Mouse (Mus musculus) embryo, embryonic 10.5 days (tissue): ENCODE measurements around the gene Tnfsf9.

ENCODE experiments used
- DNase-seq: peaks from one replicate; pipeline ENCODE4 v3.0.0-alpha.2; 2015; ENCODE audit warnings: low spot score

Tnfsf9 gene

GRCm38 (mm10) chr17:57134693-57135092 lies 29.6 kb downstream of the Tnfsf9 start:
- DNase-seq, result no peak

- DNase-seq, result no peak
Observed at GRCm38 (mm10) chr17:57135635-57136034, 30.5 kb downstream of the Tnfsf9 start.

DNA sequence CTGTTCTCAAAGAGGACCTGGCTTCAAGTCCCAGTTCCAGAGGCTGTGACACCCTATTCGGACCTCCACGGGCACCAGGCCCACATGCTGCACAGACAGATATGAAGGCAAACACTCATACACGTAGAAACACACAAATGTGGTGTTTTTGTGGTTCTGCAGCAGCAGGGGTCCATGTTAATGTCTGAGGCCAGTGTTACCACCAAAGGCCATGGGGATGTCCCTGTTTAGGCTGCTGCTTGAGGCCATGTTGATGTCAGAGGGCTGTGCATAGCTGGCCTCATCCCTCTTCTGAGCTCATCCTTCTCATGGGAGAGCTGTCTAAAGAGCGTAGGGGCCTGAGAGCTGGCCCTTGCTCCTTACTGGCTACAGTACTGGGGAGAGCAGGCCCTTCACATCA lies 33.6 kb downstream of the Tnfsf9 start:
- no peak for DNase-seq

- DNase-seq, result no peak
Observed at GRCm38 (mm10) chr17:57139708-57140107, 34.6 kb downstream of the Tnfsf9 start.

DNA sequence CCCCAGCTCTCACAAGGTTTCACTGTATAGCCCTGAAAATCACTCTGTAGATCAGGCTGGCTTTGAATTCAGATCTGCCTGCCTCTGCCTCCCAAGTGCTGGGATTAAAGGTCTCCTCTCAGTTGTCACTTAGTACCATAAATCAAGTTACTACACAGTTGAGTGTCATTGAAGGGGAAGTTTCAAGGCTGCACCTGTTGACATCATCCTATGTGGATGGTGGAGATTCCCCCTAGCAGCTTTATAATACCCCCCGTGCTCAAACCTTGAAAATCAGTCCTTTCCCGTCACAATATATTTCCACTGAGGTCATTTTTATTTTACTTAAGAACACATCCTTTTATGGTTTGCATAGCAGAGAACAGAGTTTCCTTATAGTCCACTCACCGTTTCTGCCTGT lies 38.6 kb downstream of the Tnfsf9 start:
- DNase-seq, result no peak

- DNase-seq, result no peak
Observed at GRCm38 (mm10) chr17:57145115-57145514, 40.0 kb downstream of the Tnfsf9 start.

DNA sequence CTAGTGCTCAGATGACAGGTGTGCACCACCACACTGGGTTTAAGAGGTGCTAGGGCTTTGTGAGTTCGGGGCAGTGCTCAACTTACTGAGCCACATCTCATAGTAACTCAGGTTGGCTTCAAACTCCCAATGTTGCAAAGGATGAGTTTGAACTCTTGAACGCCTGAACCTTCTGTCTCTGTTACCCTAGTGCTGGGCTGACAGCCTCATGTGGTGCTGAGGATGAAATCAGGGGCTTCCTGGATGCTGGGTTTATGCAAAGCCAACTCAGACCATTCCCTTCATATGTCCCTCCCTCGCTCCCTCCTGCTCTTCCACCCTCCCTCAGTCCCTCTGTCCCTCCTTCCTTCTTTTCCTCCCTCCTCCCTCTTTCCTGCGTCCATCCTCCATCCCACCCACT lies 43.2 kb downstream of the Tnfsf9 start:
- DNase-seq, result no peak

GRCm38 (mm10) chr17:57148994-57149803 lies 44.1 kb downstream of the Tnfsf9 start, which contains the start of gene Cd70:
TSS of gene Cd70 (minus strand) at chr17:57149777.
- peak; percentile 28 for DNase-seq

DNA sequence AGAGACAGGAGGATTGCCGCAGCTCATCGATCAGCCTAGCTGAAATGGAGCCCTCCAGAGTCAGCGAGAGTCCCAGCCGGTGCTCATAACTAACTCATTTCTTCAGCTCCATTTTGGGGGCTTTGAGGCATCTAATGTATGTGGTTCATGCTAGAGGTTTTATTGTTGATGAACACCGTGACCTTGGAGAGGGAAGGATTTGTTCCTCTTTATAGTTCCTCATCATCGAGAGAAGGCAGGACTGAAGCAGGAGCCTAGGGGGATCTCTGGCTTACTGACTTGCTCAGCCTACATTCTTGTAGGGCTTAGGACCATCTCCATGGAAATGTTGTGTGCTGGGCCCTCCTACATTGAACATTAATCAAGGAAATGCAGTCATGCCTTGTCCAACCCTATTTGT lies 47.9 kb downstream of the Tnfsf9 start:
- DNase-seq, result no peak

- no peak for DNase-seq
Observed at GRCm38 (mm10) chr17:57153787-57154186, 48.7 kb downstream of the Tnfsf9 start.
